Mouse (Mus musculus) embryonic facial prominence, embryonic 11.5 days (tissue): ENCODE measurements at regions not wholly inside any gene's neighbourhood (a gene's known extent, or its start where the extent isn't known, plus 50 kb on each side); places are given as distances from the start of the nearest gene placed in this dataset.

Experiments used
- ATAC-seq: fragments of 200-750 bp; cut with Nextera tagmentation; replicated peaks from 2 replicates; pipeline ENCODE4 v1.8.0; 2017; ENCODE audit warnings: low read depth; ENCODE audit not compliant: insufficient number of reproducible peaks, low FRiP score, low TSS enrichment
- DNase-seq: peaks from one replicate; pipeline ENCODE4 v3.0.0-alpha.2; 2015; ENCODE audit warnings: low spot score
- H3K27ac ChIP-seq: fragments of 300-500 bp; sonication (generic); replicated peaks from 2 replicates; pipeline ENCODE4 v1.5.1; 2014; ENCODE audit warnings: mild to moderate bottlenecking, low read depth, low read length, control low read depth
- H3K27me3 ChIP-seq: fragments of 300-500 bp; sonication (generic); 2 replicates; pipeline ENCODE4 v1.6.1; 2014; ENCODE audit warnings: mild to moderate bottlenecking, low read length, moderate library complexity, mixed read lengths; ENCODE audit not compliant: control insufficient read depth, insufficient read depth
- H3K36me3 ChIP-seq: fragments of 300-500 bp; sonication (generic); replicated peaks from 2 replicates; pipeline ENCODE4 v1.6.1; 2014; ENCODE audit warnings: low read depth, mild to moderate bottlenecking, low read length, moderate library complexity, mixed read lengths; ENCODE audit not compliant: control insufficient read depth, insufficient read depth
- H3K4me1 ChIP-seq: fragments of 300-500 bp; sonication (generic); 2 replicates; pipeline ENCODE4 v1.6.1; 2014; ENCODE audit warnings: low read length, mixed read lengths; ENCODE audit not compliant: control insufficient read depth, insufficient read depth
- H3K4me2 ChIP-seq: fragments of 300-500 bp; sonication (generic); 2 replicates; pipeline ENCODE4 v1.6.1; 2014; ENCODE audit warnings: low read depth, mild to moderate bottlenecking, control low read depth, low read length, moderate library complexity
- H3K4me3 ChIP-seq: fragments of 300-500 bp; sonication (generic); 2 replicates; pipeline ENCODE4 v1.5.1; 2014; ENCODE audit warnings: low read depth, low read length, control low read depth
- H3K9ac ChIP-seq: fragments of 300-500 bp; sonication (generic); replicated peaks from 2 replicates; pipeline ENCODE4 v1.6.1; 2014; ENCODE audit warnings: mild to moderate bottlenecking, control low read depth, low read length
- H3K9me3 ChIP-seq: fragments of 300-500 bp; sonication (generic); replicated peaks from 2 replicates; pipeline ENCODE4 v1.6.1; 2016; ENCODE audit warnings: mild to moderate bottlenecking, low read length, inconsistent platforms, mixed read lengths; ENCODE audit not compliant: control insufficient read depth
- WGBS: fragments of 180-500 bp; shearing (Covaris S2); extraction: QIAGEN DNeasy Blood & Tissue Kit; methylation state at CpG from one replicate; pipeline ENCODE4 v1.1.7; 2014; 5-methylcytosine and 5-hydroxymethylcytosine counted together

- 61% methylated on average over 1 of the region's 1 CpGs for WGBS
- no peaks in the 10 kb centered on the region for H3K36me3 ChIP-seq
- no peak for DNase-seq
- H3K4me2 ChIP-seq, result no peak overlapping the region
- no peak for ATAC-seq
- H3K4me1 ChIP-seq, result no peaks in the 10 kb centered on the region
- no peaks in the 10 kb centered on the region for H3K27me3 ChIP-seq
- H3K27ac ChIP-seq, result no peak overlapping the region
- H3K9me3 ChIP-seq, result no peaks in the 10 kb centered on the region
- no peak overlapping the region for H3K4me3 ChIP-seq
- H3K9ac ChIP-seq, result no peak overlapping the region
Measured at GRCm38 (mm10) chr17:4735185-4735584, 258.9 kb upstream of the Arid1b start.

- Histone ChIP-seq H3K9me3 (no peaks in the 10 kb centered on the region), H3K27me3 (no peaks in the 10 kb centered on the region), H3K9ac (no peak overlapping the region), H3K4me3 (no peak overlapping the region), H3K27ac (no peak overlapping the region), H3K4me2 (no peak overlapping the region), H3K36me3 (no peaks in the 10 kb centered on the region), H3K4me1 (no peaks in the 10 kb centered on the region; the same call in 1 of the 2 replicates)
- no peak for DNase-seq
- ATAC-seq, result no peak
- 89% methylated on average over 3 of the region's 3 CpGs for WGBS
Measured at GRCm38 (mm10) chr17:4736689-4737088, 257.4 kb upstream of the Arid1b start.

- Histone ChIP-seq H3K27ac (no peak overlapping the region), H3K9ac (peak overlapping the region; percentile 9; the same call in 1 of the 2 replicates), H3K4me1 (no peaks in the 10 kb centered on the region; the same call in 1 of the 2 replicates), H3K36me3 (no peaks in the 10 kb centered on the region), H3K4me2 (no peak overlapping the region), H3K27me3 (no peaks in the 10 kb centered on the region), H3K4me3 (no peak overlapping the region), H3K9me3 (no peaks in the 10 kb centered on the region)
- ATAC-seq (no peak), DNase-seq (peak; percentile 42)
- WGBS, result 12% methylated on average over 7 of the region's 7 CpGs
Measured at GRCm38 (mm10) chr17:4738717-4739485, 255.2 kb upstream of the Arid1b start.

GRCm38 (mm10) chr17:4740784-4741183 lies 253.3 kb upstream of the Arid1b start:
- DNase-seq, result no peak
- ATAC-seq, result no peak
- Histone ChIP-seq H3K4me3 (no peak overlapping the region), H3K36me3 (no peaks in the 10 kb centered on the region), H3K4me2 (no peak overlapping the region), H3K4me1 (no peaks in the 10 kb centered on the region; the same call in 1 of the 2 replicates), H3K9ac (no peak overlapping the region), H3K9me3 (no peaks in the 10 kb centered on the region), H3K27ac (no peak overlapping the region), H3K27me3 (no peaks in the 10 kb centered on the region)
- 37% methylated on average over 5 of the region's 5 CpGs for WGBS

GRCm38 (mm10) chr17:4742314-4742713 lies 251.8 kb upstream of the Arid1b start:
- H3K4me3 ChIP-seq, result no peak overlapping the region
- no peak overlapping the region for H3K27ac ChIP-seq
- no peak overlapping the region for H3K4me2 ChIP-seq
- H3K27me3 ChIP-seq, result no peaks in the 10 kb centered on the region
- no peak overlapping the region for H3K9ac ChIP-seq
- 69% methylated on average over 1 of the region's 1 CpGs for WGBS
- no peaks in the 10 kb centered on the region for H3K36me3 ChIP-seq
- no peaks in the 10 kb centered on the region; the same call in 1 of the 2 replicates for H3K4me1 ChIP-seq
- ATAC-seq, result no peak
- DNase-seq, result no peak
- no peaks in the 10 kb centered on the region for H3K9me3 ChIP-seq

- H3K36me3 ChIP-seq, result no peaks in the 10 kb centered on the region
- H3K4me3 ChIP-seq, result no peak overlapping the region
- H3K9ac ChIP-seq, result no peak overlapping the region
- H3K27me3 ChIP-seq, result no peaks in the 10 kb centered on the region
- 91% methylated on average over 6 of the region's 6 CpGs for WGBS
- no peaks in the 10 kb centered on the region for H3K4me1 ChIP-seq
- DNase-seq (no peak), ATAC-seq (no peak)
- no peak overlapping the region for H3K27ac ChIP-seq
- H3K9me3 ChIP-seq, result no peaks in the 10 kb centered on the region
- no peak overlapping the region for H3K4me2 ChIP-seq
Measured at GRCm38 (mm10) chr17:4762956-4763355, 231.2 kb upstream of the Arid1b start.

GRCm38 (mm10) chr17:4765723-4766122 lies 228.4 kb upstream of the Arid1b start:
- Histone ChIP-seq H3K27me3 (no peaks in the 10 kb centered on the region), H3K4me1 (no peaks in the 10 kb centered on the region), H3K36me3 (no peaks in the 10 kb centered on the region), H3K4me3 (no peak overlapping the region), H3K27ac (no peak overlapping the region), H3K9me3 (no peaks in the 10 kb centered on the region), H3K4me2 (no peak overlapping the region), H3K9ac (no peak overlapping the region)
- DNase-seq, result no peak
- no peak for ATAC-seq
- WGBS, result 81% methylated on average over 5 of the region's 5 CpGs

- no peaks in the 10 kb centered on the region for H3K9me3 ChIP-seq
- H3K9ac ChIP-seq, result no peak overlapping the region
- H3K4me3 ChIP-seq, result no peak overlapping the region
- no peaks in the 10 kb centered on the region for H3K36me3 ChIP-seq
- WGBS, result 89% methylated on average over 5 of the region's 5 CpGs
- no peak overlapping the region for H3K27ac ChIP-seq
- no peak overlapping the region for H3K4me2 ChIP-seq
- ATAC-seq (no peak), DNase-seq (no peak)
- H3K27me3 ChIP-seq, result no peaks in the 10 kb centered on the region
- no peaks in the 10 kb centered on the region for H3K4me1 ChIP-seq
Measured at GRCm38 (mm10) chr17:4767947-4768522, 226.1 kb upstream of the Arid1b start.
